Mouse (Mus musculus): ENCODE measurements at regions not wholly inside any gene's neighbourhood (a gene's known extent, or its start where the extent isn't known, plus 50 kb on each side); places are given as distances from the start of the nearest gene placed in this dataset.

- DNase-seq (ENCODE audit: extremely low spot score in 1 of 2, low spot score in 2 of 2): no peak
- intact Hi-C loops (cut with DNase I): no loop called here
Observed at GRCm38 (mm10) chr1:187413881-187414280, 194.7 kb upstream of the Esrrg start.

GRCm38 (mm10) chr1:187418186-187419140 is 190.1 kb upstream of the Esrrg start:
- intact Hi-C loops (cut with DNase I): no loop called here
- no peak for DNase-seq (ENCODE audit: extremely low spot score in 1 of 2, low spot score in 2 of 2)

DNA sequence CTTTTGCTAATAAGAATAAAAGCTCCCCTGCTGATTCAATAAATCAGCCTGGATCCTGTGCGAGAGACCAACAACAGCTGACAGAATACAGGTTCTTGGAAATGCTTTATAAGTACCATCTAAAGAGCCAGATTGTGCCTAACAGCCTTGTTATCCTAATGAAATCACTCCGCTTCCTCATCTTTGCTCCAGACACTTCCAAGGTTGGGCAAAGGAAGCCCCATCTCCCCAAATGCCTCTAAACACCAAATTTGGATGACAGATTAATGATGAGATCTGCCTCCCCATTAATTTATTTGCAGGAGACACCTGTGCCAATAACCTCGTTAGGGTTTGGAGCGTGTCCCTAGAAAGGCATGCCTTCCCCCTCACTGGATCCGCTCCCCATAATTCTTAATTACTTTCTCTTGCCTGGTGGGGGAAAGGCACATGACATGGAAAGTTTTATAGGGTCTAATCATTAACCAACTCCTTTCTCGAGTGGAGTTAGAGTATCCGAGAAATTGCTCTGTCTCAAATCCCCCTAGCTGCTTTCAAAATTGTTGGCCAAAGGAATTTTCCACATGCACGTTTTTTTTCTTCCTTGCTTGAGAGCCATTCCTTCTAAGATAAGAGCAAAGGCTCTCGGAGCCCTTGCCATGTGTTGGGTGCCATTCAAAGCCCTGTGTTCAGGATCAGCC is 179.9 kb upstream of the Esrrg start:
- DNase-seq (ENCODE audit: extremely low spot score in 1 of 2, low spot score in 2 of 2): no peak
- intact Hi-C loops (cut with DNase I): no loop called here

GRCm38 (mm10) chr1:187433716-187434634 is 174.6 kb upstream of the Esrrg start:
- DNase-seq (ENCODE audit: extremely low spot score in 1 of 2, low spot score in 2 of 2): no peak
- intact Hi-C loops (cut with DNase I): no loop called here

- intact Hi-C loops (cut with DNase I): no loop called here
- no peak for DNase-seq (ENCODE audit: extremely low spot score in 1 of 2, low spot score in 2 of 2)
Observed at GRCm38 (mm10) chr1:187439170-187439914, 169.2 kb upstream of the Esrrg start.

GRCm38 (mm10) chr1:187441668-187442193 is 166.9 kb upstream of the Esrrg start:
- no peak for DNase-seq (ENCODE audit: extremely low spot score in 1 of 2, low spot score in 2 of 2)
- intact Hi-C loops (cut with DNase I): no loop called here

DNA sequence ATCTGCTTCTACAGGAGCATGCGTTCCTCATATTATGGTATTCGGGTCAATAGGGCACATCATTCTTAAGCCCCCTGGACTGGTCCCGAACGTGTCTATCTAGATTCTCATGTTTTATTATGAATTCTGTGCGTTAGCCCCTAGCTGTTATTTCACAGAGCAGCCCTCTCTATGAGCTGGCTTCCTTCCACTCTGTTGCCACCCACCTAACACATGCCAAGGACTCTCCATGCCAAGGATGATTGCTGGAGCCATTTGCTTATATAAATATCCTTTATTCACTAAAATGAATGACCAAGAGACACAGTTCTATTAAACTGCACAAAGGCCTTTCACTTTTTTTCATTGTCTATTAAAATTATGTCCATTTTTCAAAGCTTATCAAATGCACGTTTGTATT is 162.1 kb upstream of the Esrrg start:
- intact Hi-C loops (cut with DNase I): no loop called here
- DNase-seq (ENCODE audit: extremely low spot score in 1 of 2, low spot score in 2 of 2): no peak

GRCm38 (mm10) chr1:187448173-187448572 is 160.4 kb upstream of the Esrrg start:
- peak; percentile 27 to 61 for DNase-seq (ENCODE audit: extremely low spot score in 1 of 2, low spot score in 2 of 2)
- intact Hi-C loops (cut with DNase I): no loop called here

- intact Hi-C loops (cut with DNase I): loop anchor here (10.0 kb wide), 3 partner anchors 235 to 1455 kb away; no protein-coding TSS in a partner anchor
Observed at GRCm38 (mm10) chr1:187450106-187450505, 158.5 kb upstream of the Esrrg start.

GRCm38 (mm10) chr1:187452189-187452588 is 156.4 kb upstream of the Esrrg start:
- intact Hi-C loops (cut with DNase I): loop anchor here (10.0 kb wide), 3 partner anchors 233 to 1453 kb away; no protein-coding TSS in a partner anchor
- DNase-seq (ENCODE audit: extremely low spot score in 1 of 2, low spot score in 2 of 2): peak in 1 of 2 experiments; percentile 52

More at GRCm38 (mm10) chr1:187450106-187450505, 158.5 kb upstream of the Esrrg start:
- DNase-seq (ENCODE audit: extremely low spot score in 1 of 2, low spot score in 2 of 2): no peak

- DNase-seq (ENCODE audit: extremely low spot score in 1 of 2, low spot score in 2 of 2): no peak
- intact Hi-C loops (cut with DNase I): loop anchor here (10.0 kb wide), 3 partner anchors 230 to 1450 kb away; no protein-coding TSS in a partner anchor
Observed at GRCm38 (mm10) chr1:187454431-187454830, 154.2 kb upstream of the Esrrg start.

GRCm38 (mm10) chr1:187484821-187485220 is 123.8 kb upstream of the Esrrg start:
- intact Hi-C loops (cut with DNase I): no loop called here
- no peak for DNase-seq (ENCODE audit: extremely low spot score in 1 of 2, low spot score in 2 of 2)

- no peak for DNase-seq (ENCODE audit: extremely low spot score in 1 of 2, low spot score in 2 of 2)
- intact Hi-C loops (cut with DNase I): no loop called here
Observed at GRCm38 (mm10) chr1:187487948-187488690, 120.5 kb upstream of the Esrrg start.

GRCm38 (mm10) chr1:187489452-187489851 is 119.1 kb upstream of the Esrrg start:
- DNase-seq (ENCODE audit: extremely low spot score in 1 of 2, low spot score in 2 of 2): no peak
- intact Hi-C loops (cut with DNase I): no loop called here

GRCm38 (mm10) chr1:187505368-187505767 is 103.2 kb upstream of the Esrrg start:
- intact Hi-C loops (cut with DNase I): no loop called here
- DNase-seq (ENCODE audit: extremely low spot score in 1 of 2, low spot score in 2 of 2): no peak

DNA sequence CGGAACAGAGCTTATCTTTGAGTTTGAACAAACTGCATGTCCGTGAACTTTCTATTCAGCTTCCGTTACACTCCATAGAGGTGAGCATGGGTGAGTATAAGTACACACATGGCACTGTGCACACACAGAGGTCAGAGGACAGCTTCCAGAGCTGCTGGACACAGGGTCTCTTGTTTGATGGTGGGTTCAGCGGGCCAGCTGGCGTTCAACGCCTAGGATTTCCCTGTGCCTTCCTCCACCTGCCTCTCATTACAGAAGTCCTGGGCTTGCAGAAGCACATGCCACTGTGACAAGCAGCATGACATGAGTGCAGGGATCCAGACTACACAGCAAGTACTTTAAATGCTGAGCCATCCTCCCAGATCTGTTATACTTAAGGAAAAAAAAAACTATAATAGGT is 101.4 kb upstream of the Esrrg start:
- intact Hi-C loops (cut with DNase I): no loop called here
- DNase-seq (ENCODE audit: extremely low spot score in 1 of 2, low spot score in 2 of 2): no peak

GRCm38 (mm10) chr1:187531349-187531922 is 77.2 kb upstream of the Esrrg start:
- DNase-seq (ENCODE audit: extremely low spot score in 1 of 2, low spot score in 2 of 2): no peak
- intact Hi-C loops (cut with DNase I): no loop called here
